Mouse (Mus musculus): ENCODE measurements around the gene S100a3.

S100a3 gene

DNA sequence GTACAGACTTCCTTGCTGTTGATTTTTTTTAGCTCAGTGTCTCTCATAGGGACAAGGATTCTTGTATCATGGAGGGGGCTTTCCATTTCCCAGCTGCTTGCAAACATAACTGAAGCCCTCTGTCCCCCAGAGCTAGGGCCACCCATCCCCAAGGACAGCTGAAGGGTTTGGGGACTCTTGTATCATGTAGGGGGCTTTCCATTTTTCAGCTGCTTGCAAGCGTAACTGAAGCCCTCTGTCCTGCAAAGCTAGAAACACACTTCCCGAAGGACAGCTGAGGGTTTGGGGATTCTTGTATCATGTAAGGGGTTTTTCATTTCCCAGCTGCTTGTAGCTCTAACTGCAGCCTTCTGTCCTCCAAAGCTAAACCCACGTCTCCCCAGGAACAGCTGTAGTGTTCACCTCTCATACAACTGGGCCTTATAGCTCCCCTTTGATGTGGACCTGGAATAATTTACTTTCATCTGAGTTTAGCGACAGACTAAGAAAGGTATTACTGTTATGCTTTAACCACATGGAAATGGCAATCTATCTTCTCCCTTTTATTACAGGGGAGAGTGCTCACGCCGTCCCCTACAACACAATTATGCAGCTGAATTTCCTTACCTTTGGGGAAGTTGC, at the start of gene S100a3:
TSS of gene S100a3 (plus strand) at position 571 of the 621 bp plus-strand sequence.
- DNase-seq: no peak

DNA sequence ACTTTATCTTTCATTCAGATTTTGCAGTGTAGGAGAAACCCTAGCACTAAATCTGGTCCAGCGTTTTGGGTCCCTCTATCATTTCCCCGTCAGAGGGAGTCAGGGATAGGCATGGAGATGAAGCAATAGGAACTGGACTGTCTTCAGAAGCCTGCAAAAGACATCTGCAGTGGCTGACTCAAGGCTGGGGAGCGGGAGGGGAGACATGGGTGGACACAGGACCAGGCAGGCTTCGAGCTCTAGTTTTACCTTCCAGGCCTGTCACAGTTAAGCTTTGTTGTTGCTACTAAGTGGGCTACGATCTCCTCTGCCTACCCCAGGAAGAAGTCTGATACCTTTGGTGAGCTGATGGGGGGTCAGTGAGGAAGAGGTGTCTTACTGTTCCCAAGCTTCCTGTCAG, 48.1 kb upstream of the S100a3 start:
- DNase-seq: no peak

DNA sequence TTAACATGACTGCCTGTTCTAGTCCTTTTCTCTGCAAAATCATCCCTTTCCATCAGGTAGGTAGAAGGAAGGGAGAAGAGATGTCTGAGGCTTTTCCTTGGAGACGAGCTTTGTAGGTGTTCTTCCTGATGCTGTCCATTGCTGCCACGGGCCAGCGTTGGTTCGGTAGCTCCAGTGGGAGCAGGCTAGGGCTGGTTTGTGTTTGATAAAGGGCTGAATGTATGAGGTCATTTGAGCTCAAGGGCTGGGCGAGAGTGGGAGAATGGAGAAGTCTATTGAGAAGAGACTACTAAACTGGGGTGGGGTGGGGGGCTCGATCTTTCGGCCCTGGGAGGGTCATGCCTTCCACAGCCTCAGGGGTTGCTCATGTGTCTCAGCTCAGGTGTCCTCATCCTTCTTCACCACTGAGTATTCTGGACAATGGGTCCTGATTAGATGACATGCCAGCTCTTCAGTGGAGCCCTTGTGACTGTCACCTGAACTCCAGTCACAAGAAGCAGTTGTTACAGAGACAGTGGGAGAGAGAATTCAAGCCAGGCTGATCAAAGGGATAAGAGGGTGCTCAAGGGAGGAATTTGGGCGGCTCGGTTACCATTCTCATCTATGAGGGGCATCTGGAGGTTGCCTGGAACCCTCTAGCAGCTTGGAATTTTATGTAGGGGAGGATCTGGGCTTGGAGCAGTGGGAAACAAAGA, 47.3 kb upstream of the S100a3 start:
- no peak for DNase-seq

DNA sequence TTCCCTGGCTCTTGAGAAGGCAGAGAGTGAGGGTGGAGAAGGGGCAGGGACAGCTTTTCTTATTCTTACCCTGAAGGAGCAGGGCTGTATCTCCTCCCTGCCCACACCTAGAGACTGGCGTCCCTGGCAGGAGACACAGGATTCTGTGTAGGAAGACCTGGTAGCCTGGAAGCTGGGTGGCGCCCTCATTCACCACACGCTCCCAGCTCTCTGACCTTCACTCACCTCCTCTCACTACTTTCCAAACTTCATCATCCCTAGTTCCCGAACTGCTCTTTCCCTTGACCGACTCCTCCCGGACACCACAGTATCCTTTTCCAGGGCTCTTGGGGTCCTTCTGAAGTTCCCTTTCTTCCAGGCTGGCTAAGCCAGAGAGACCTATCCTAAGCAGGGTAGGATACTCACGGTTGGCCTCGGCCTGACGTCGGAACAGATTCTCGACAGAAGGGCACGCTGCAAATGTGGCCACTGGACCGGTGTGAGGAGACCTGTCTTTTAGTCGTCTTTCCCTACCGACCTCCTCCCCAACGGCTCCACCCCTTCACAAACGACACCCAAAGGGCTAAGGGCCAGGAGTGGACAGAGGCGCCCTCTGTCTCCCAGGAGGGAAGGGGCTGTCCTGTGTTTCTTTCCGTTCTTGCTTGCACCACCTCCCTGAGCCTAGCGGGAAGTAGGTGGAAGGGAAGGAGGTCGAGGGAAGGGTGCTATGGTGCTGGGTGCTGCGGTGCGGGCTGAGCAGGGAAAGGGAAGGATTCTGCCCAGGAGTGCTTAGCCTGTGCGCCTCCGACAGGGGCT, 46.4 kb upstream of the S100a3 start, which contains the start of the genes S100a1 and S100a13:
TSS of gene S100a1 (minus strand) at position 597 of the 795 bp plus-strand sequence.
TSS of gene S100a13 (plus strand) at position 640 of the 795 bp plus-strand sequence.
- peak; percentile 88 for DNase-seq

DNA sequence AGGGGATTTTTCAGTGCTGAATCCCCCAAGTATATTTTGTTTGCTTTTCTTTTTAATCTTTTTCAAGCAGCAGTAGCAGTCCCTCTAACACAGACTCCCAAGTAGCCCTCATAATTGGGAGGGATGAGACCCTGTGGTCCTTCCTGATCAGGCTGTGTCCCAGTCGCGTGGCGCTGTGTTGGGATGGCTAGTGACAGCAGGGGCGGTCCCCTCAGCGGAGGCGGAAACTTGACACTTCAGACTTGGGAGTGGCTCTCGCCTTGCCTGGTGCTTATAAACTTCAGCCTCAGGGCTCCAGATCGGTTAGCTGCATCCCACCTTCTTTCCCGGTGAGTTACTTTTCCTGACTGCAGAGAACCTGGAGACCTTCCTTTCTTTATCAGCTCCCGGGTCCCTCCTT, 45.7 kb upstream of the S100a3 start:
- DNase-seq: peak; percentile 82

DNA sequence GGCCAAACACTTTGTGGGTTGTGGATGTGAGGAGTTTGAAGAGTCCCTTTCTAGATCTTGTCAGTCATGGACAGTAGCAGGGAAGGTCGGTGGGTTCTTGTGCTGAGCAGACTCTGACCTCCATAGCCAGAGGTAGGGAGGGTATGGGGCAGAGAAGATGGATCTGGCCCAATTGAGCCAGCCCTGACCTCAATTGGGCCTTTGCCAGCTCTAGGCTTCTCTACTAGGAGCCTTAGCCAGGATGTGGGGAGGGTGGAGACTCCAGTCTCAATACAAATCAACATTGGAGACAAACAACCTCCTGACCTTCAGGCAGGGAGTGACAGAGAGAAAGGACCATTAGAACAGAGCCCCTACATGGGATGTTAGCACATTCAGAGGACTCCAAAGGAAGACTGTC, 45.1 kb upstream of the S100a3 start:
- peak; percentile 71 for DNase-seq

DNA sequence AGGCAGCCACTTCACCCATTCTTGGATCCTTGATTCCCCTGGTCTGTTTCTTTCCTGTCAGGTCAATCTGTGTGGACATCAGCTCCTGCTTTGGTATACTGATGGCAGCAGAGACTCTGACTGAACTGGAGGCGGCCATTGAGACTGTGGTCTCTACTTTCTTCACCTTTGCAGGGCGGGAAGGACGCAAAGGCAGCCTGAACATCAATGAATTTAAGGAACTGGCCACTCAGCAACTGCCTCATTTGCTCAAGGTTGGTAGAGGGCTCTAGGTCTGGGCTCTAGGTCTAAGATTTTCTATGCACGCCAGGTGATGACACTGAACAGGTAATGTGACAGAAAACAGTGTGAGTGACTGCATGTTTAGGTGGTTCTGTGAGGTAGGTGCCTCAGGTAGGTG, 44.6 kb upstream of the S100a3 start:
- DNase-seq: no peak

DNA sequence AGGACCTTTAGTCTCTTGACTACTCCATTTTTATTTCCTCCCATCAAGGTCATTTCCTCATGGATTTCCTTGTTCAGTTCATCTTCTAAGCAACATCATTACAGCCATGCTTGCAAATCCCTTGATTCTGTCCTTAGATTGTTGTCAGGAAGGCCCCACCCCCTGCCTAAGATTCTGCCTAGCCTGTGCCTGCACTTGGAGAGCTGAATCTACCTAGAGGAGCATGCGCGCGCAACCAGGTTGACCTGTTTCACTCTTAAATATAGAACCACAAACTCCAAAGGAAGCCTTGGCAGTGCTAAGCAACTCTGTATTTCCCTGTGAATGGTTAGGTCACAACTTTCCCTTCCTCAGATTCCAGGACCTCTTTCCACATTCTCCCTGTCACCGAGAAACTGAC, 42.7 kb upstream of the S100a3 start:
- no peak for DNase-seq

DNA sequence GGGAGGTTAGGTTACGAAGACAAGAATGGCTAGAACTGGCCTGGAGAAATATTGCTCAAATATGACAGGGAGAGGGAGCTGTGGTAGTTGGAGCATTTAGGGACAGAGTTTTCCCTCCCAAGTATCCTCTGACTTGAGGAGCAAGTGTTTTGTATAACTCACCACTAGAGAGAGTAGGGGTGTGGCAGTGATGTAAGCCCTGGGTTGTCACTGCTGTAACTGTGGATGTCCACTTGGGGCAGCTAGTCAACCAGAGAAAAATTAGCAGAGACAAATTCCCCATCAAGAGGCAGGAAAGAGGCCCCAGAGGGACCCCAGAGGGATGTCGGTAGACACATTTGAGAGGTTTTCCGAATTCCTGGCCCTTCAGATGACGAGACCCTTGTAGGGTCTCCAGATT, 35.0 kb upstream of the S100a3 start:
- peak; percentile 76 for DNase-seq

DNA sequence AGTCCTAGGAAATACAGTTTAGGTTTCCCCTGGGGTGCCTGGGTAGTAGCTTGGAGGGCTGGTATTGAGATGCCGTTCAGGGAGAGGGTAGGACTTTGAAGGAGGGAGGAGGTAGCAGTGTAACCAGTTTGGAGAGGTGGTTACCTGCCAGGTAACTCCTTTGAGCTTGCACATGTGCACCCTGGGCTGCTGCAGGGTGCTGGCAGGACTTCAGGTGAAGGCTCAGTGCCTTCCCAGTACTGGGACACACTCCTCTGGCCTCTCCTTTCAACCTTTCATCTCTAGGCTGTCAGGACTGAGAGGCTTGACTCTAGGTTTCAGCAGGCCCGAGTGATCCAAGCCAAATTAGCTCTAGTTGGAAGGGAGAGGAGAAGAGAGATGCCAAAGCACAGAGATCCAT, 34.3 kb upstream of the S100a3 start:
- DNase-seq: no peak

DNA sequence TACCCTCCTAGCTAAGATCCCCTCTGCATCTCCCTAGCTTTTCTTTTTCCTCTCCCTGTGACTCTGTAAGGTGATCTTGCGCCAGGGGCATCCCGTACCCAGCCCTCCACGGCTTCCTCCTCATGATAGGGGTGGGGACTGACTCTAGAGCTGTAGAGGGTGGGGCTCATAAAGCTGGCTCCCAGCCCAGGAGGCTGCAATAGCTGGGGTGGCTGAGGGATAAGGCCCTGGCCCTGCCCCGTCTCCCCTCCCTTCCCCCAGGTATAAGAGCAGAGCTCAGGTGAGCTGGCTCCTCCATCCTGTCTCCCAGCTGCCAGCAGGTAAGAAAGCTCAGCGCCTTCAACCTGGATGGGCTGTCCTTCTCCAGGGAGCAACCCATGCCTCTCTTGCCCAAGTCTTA, 33.8 kb upstream of the S100a3 start, which contains the start of gene S100a14:
TSS of gene S100a14 (plus strand) at position 277 of the 400 bp plus-strand sequence.
- no peak for DNase-seq

DNA sequence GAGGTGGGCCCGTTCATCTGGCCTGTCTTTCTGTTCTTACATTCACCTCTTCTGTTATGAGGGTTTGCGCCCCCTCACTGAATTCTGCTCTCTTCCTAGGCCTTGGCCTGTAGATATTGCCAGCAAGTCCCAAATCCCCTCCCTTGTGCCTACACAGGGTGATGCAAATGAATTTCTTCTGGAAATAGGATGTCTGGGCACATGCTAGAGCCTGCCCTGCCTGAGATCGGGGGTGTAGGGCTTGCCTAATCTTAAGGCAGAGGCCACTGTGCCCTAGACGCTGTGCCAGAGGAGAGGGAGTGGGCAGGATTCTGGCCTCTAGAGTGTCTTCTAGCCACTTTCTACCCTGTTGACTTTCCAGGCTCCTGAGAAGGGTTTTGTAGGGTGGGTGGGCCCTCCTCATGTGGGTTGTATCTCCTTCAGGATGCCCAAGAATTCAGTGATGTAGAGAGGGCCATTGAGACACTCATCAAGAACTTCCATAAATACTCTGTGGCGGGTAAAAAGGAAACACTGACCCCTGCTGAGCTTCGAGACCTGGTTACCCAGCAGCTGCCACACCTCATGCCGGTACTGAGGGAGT, 33.0 kb upstream of the S100a3 start:
- DNase-seq: no peak

DNA sequence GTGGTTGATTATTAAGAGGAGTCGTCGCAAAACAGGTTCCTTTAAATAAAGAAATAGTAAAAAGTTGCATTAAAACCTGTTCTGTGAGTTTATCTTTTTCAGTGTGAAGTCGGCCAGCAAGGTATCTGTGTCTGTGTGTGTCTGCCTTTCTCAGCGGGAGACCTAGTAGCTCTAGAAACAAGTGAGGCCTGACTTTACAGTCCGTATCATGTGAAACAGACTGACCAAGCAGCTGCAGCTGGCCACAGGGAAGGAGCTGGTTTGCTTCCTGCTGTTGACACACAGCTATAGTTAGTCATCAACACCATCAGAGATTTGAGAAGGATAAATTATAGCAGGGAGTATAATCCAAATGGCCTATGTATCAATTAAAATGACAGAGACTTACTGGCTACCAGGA, 28.7 kb upstream of the S100a3 start:
- no peak for DNase-seq

DNA sequence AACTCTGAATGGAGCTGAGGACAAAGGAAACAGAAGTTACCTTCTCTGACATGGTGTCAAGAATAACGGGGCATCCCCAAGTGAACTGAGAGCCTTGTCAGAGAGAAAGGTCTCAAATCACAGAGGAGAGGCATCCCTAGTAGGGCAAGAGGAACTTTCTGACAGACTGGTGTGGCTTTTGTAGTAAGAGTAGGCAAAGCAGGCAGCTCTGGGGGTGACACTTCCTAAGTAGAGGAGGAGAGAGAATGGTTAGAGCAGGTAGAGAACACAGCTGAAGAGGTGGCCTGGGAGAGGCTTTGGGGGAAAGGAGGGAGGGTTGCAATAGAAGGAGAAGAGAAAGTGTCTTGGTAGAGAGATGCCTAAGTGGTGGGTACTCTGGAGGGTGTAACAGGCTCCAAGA, 24.9 kb upstream of the S100a3 start:
- no peak for DNase-seq

DNA sequence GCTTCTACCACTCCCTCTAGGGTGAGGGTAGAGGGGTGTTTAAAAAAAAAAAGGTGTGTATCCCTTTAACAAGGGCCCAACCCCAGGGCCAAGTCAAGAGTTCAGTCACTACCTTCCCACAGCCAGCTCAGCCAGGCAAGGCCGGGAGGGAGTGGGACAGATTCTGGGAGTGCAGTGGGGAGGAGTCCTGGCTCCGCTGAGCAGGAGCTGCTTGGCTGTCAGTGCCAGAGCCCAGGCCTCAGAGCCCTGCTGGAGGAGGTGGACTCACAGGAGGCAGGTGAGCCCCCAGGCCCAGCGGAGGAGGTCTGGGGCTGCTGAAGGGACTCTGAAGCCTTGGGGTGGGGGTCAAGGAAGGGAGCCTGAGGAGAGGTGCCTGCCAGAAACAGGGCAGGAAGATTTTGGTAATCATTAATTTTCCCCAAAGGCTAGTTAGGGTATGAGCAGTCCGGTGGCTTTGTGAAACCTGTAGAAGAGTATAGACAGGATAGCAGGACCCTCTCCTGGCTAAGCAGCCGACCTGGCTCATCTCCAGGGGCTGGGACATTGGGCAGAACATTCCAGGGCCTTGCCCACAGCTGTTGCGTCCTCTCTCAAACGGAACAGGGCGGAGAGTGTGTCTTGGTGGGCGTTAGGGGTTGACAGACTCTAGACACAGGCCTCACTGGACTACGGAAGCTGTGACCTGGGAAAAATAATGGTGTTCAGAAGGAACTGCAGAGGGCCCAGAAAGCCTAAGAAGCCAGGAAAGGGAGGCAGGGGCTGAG, 23.1 kb upstream of the S100a3 start, which contains the start of gene S100a16:
TSS of gene S100a16 (plus strand) at position 114 of the 764 bp plus-strand sequence.
- peak; percentile 89 for DNase-seq

DNA sequence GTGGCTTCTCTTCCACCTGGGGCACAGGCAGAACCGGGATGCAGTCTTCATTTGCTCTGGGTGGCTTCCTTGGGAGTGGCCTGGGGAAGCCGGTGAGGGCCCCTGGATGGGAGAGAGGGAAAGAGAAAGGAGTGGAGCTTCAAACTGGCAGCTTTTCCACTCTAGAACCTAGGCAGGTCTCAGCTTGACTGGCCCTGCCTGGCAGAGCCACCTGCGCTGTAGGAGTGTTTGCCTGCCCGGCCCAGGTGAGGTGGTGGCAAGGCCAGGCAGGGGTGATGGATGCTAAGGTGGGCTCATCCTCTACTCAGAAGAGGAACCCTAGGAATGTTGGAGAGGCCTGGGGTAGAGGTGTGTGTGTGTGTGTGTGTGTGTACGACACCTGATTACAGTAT, 22.5 kb upstream of the S100a3 start:
- DNase-seq: no peak

DNA sequence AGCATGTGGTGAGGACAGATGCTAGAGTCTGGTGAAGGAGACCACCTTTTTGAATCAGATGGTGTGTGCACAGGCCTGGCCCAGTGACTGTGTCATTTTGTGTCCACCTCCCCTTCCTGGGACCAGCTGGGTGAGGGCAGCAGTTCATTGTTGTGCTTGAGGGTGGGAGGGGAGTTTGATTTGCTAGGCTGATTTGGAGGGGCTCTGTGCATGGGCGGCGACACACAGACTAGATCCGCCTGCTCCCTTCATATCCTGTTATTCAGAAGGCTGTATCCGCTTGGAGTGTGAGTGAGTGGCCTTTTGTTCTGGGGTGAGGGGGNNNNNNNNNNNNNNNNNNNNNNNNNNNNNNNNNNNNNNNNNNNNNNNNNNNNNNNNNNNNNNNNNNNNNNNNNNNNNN, 19.5 kb upstream of the S100a3 start:
- DNase-seq: peak; percentile 69

DNA sequence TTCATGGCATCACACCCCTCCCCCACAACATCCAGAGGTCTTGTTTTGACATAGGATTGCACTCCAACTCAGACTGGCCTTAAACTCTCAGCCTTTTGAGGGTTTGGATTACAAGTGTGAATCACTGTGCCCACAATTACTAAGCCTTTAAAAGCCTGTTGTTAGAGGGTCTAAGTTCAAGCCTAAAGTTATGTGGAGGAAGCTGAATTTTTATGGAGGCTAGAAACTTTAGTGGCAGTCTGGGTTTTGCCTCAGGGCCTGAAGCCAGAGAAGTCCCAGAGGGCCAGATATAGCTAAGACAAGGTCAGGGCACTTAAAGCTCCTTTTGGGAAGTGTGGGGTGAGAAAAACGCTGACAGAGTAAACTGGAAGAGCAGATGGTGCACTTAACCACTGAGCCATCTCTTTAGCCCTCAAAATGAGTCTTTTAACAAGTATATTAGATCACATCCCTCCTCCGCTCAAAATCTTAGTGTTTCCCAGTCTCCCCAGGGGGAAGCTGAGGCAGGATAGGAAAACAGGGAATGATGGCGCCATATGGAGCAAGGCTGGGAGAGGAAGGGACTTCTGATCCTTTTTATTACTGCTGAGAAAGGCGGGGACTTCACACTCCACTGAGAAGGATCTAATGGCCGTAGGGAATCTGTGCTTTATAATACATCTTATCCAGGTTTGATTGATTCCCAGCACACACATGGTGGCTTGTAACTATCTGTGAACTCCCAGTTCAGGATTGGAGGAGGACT, 10.5 kb upstream of the S100a3 start:
- DNase-seq: peak; percentile 63

DNA sequence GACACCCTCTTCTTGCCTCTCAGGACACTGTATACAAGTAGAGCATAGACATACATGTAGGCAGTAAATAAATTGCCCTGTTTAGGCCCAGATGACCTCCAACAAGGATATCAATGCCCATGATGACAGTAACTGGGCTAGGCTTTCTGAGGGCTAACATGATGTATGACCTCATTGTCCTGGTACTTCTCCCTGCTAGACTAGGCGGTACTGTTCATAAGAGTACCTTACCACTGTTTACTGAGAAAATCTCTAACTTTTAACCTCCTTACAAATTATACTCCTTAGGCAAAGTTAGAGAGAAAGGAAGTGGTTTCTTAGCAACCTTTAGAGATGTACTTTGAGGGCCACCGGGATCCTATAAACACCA, 10.0 kb upstream of the S100a3 start:
- DNase-seq: no peak

DNA sequence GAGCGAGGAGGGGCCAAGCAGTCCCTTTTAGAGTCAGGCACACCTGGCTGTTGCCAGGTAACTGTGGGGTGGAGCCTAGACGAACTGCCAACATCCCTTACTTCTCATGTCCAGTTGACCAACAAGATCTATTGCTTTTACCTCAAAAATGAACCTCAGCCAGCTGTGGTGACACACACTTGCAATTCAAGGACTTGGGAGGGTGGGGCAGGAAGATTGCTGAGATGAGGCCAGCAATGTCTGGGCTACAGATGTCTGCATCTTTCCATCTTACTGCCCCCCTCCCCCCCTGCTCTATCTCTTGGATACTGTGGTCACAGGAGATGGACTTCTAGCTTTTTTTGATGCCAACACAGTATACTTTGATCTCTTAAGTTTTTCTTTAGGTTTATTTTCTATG, 8.1 kb upstream of the S100a3 start:
- DNase-seq: no peak

DNA sequence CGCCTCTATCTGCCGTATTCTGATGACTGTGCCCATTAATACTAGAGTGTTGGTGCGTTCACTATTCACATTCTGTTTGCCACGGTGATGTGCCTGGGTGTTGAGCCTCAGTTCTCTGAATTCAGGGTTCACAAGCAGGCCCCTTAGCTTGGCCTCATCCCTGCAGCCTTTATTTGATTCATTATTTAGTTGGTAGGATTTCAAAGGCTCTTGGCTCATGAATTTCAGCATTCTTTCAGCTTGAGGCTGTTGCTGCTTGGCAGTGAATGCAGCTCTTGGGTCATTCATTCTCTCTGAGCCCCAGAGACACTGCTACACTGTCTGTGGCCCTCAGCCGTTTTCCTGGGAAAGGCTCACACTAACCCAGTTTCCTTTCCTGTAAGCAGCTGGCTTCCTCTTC, 4.4 kb upstream of the S100a3 start:
- peak; percentile 38 for DNase-seq

DNA sequence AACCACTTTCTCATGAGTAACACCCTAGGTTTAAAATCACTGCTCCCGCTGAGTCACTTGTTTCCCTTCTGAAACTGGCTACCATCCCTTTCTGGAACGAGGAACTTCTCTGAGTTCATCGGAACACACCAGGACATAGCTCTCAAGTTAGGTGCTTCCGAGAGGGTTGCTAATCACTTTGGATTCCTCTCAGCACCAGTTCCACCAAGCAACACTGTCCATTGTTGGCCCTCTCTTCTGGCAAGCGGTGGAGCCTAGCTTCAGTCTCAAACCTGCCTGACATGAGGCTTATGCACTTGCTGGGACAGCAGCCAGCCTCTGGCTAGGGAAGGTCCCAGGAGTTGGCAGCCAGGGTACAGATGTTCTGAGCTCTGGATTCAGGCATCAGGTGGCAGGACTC, 14.3 kb downstream of the S100a3 start:
- DNase-seq: no peak
